Mouse (Mus musculus) erythroblast, embryonic 14.5 days (primary cell): Measurements from ENCODE around the gene Khdc1a.

Experiments
- GATA1 ChIP-seq: IDR thresholded peaks from 2 replicates; pipeline ENCODE4 v1.6.1; 2012; ENCODE audit warnings: low read length, inconsistent platforms, mixed read lengths
- TAL1 ChIP-seq: IDR thresholded peaks from 3 replicates; pipeline ENCODE4 v1.6.1; 2012; ENCODE audit warnings: low read length, inconsistent platforms, mixed read lengths

- TF ChIP-seq GATA1 (no peak), TAL1 (no peak)
Measured at GRCm38 (mm10) chr1:21326733-21327132, 22.7 kb upstream of the Khdc1a start.
